Mouse (Mus musculus): Measurements from ENCODE around the gene RPS10-NUDT3.

RPS10-NUDT3 gene

GRCm38 (mm10) chr17:27634871-27635574 is at the start of gene RPS10-NUDT3:
Gene RPS10-NUDT3 (minus strand): TSS chr17:27635222.
- peak; percentile 64 to 88 for DNase-seq (ENCODE audit: low spot score in 2 of 2)

GRCm38 (mm10) chr17:27678924-27679813 is 44.1 kb upstream of the RPS10-NUDT3 start:
- peak in 1 of 2 experiments; percentile 48 for DNase-seq (ENCODE audit: low spot score in 2 of 2)

GRCm38 (mm10) chr17:27677756-27678155 is 42.7 kb upstream of the RPS10-NUDT3 start:
- no peak for DNase-seq (ENCODE audit: low spot score in 2 of 2)

GRCm38 (mm10) chr17:27676270-27676669 is 41.2 kb upstream of the RPS10-NUDT3 start:
- DNase-seq (ENCODE audit: low spot score in 2 of 2) = no peak

GRCm38 (mm10) chr17:27675453-27675852 is 40.4 kb upstream of the RPS10-NUDT3 start:
- no peak for DNase-seq (ENCODE audit: low spot score in 2 of 2)

- DNase-seq (ENCODE audit: low spot score in 2 of 2) = no peak
These were observed 38.9 kb upstream of the RPS10-NUDT3 start for GRCm38 (mm10) chr17:27673945-27674344.

GRCm38 (mm10) chr17:27671720-27672119 is 36.7 kb upstream of the RPS10-NUDT3 start:
- no peak for DNase-seq (ENCODE audit: low spot score in 2 of 2)

GRCm38 (mm10) chr17:27658767-27659166 is 23.7 kb upstream of the RPS10-NUDT3 start:
- no peak for DNase-seq (ENCODE audit: low spot score in 2 of 2)

GRCm38 (mm10) chr17:27657123-27657522 is 22.1 kb upstream of the RPS10-NUDT3 start:
- DNase-seq (ENCODE audit: low spot score in 2 of 2) = no peak

- DNase-seq (ENCODE audit: low spot score in 2 of 2) = no peak
These were observed 21.4 kb upstream of the RPS10-NUDT3 start for GRCm38 (mm10) chr17:27656414-27656813.

GRCm38 (mm10) chr17:27656011-27656399 is 21.0 kb upstream of the RPS10-NUDT3 start:
- DNase-seq (ENCODE audit: low spot score in 2 of 2) = no peak

GRCm38 (mm10) chr17:27655089-27656010 is 20.3 kb upstream of the RPS10-NUDT3 start, which contains the start of gene Pacsin1:
Gene Pacsin1 (plus strand): TSS chr17:27655509.
- DNase-seq (ENCODE audit: low spot score in 2 of 2) = peak; percentile 47 to 72

GRCm38 (mm10) chr17:27653253-27653959 is 18.4 kb upstream of the RPS10-NUDT3 start:
- DNase-seq (ENCODE audit: low spot score in 2 of 2) = no peak

- DNase-seq (ENCODE audit: low spot score in 2 of 2) = no peak
These were observed 17.2 kb upstream of the RPS10-NUDT3 start for GRCm38 (mm10) chr17:27652046-27652790.

- no peak for DNase-seq (ENCODE audit: low spot score in 2 of 2)
These were observed 15.6 kb upstream of the RPS10-NUDT3 start for GRCm38 (mm10) chr17:27650586-27650985.

- DNase-seq (ENCODE audit: low spot score in 2 of 2) = no peak
These were observed 15.1 kb upstream of the RPS10-NUDT3 start for GRCm38 (mm10) chr17:27650160-27650559.

GRCm38 (mm10) chr17:27645807-27646206 is 10.8 kb upstream of the RPS10-NUDT3 start:
- DNase-seq (ENCODE audit: low spot score in 2 of 2) = no peak

GRCm38 (mm10) chr17:27644572-27644971 is 9.6 kb upstream of the RPS10-NUDT3 start:
- no peak for DNase-seq (ENCODE audit: low spot score in 2 of 2)

- DNase-seq (ENCODE audit: low spot score in 2 of 2) = no peak
These were observed 8.7 kb upstream of the RPS10-NUDT3 start for GRCm38 (mm10) chr17:27643756-27644155.

- DNase-seq (ENCODE audit: low spot score in 2 of 2) = peak in 1 of 2 experiments; percentile 62
These were observed 8.1 kb upstream of the RPS10-NUDT3 start for GRCm38 (mm10) chr17:27643101-27643500.
